Mouse (Mus musculus) cerebellum, adult (tissue): ENCODE measurements at regions not wholly inside any gene's neighbourhood (a gene's known extent, or its start where the extent isn't known, plus 50 kb on each side); places are given as distances from the start of the nearest gene placed in this dataset.

Source experiments
- ATAC-seq: cut with Nextera tagmentation; 2 replicates; pipeline ENCODE4 v1.9.2; 2017; ENCODE audit warnings: mild to moderate bottlenecking, moderate library complexity, mixed read lengths; ENCODE audit not compliant: insufficient number of reproducible peaks, low FRiP score, low TSS enrichment

- no peak for ATAC-seq
These were observed 66.7 kb upstream of the Rbms1 start for GRCm38 (mm10) chr2:61029706-61030105.

GRCm38 (mm10) chr2:61028578-61028977, 65.6 kb upstream of the Rbms1 start:
- ATAC-seq: no peak

GRCm38 (mm10) chr2:61027686-61028085, 64.7 kb upstream of the Rbms1 start:
- ATAC-seq: no peak

- no peak for ATAC-seq
These were observed 59.4 kb upstream of the Rbms1 start for GRCm38 (mm10) chr2:61022411-61022810.

- ATAC-seq: no peak
These were observed 57.8 kb upstream of the Rbms1 start for GRCm38 (mm10) chr2:61020791-61021190.

GRCm38 (mm10) chr2:61013006-61013405, 50.0 kb upstream of the Rbms1 start:
- no peak for ATAC-seq
